Mouse (Mus musculus) MEL (cell line): ENCODE data around the gene Gm20388. TPM values are rescaled to one million over a fixed set of nuclear protein-coding genes. Genes with fewer than 3 reads are reported as not detected.

Experiments used
- DNase-seq: peaks from one replicate; pipeline ENCODE4 v3.0.0; 2011; ENCODE audit warnings: low read depth, low spot score
- H3K27ac ChIP-seq: 2 replicates; pipeline ENCODE4 v1.5.1; 2012; ENCODE audit warnings: low read depth, mild to moderate bottlenecking, control low read depth, low read length, moderate library complexity; ENCODE audit not compliant: control insufficient read depth
- H3K27me3 ChIP-seq, 2 experiments: fragments of 150-350 bp in 1 of 2; sonication (generic) in 1 of 2; 2 replicates each; pipeline ENCODE4 v1.6.1; 2012; ENCODE audit warnings: low read length in 2 of 2, mild to moderate bottlenecking in 2 of 2, improper control_type of control experiment in 1 of 2, moderate library complexity in 1 of 2; ENCODE audit not compliant: insufficient read depth in 2 of 2, control insufficient read depth in 1 of 2
- H3K36me3 ChIP-seq, 2 experiments: 2 replicates each; pipeline ENCODE4 v1.6.1; 2012 to 2014; ENCODE audit warnings: low read length in 2 of 2, improper control_type of control experiment in 1 of 2, inconsistent platforms in 1 of 2, mild to moderate bottlenecking in 1 of 2; ENCODE audit not compliant: insufficient read depth in 2 of 2, control insufficient read depth in 1 of 2
- H3K4me1 ChIP-seq, 2 experiments: fragments of 150-350 bp in 1 of 2; sonication (generic) in 1 of 2; 2 replicates each; pipeline ENCODE4 v1.6.1; 2012; ENCODE audit warnings: low read length in 2 of 2, improper control_type of control experiment in 1 of 2, mild to moderate bottlenecking in 1 of 2; ENCODE audit not compliant: insufficient read depth in 2 of 2, control insufficient read depth in 1 of 2
- H3K4me3 ChIP-seq, 2 experiments: fragments of 150-350 bp in 1 of 2; sonication (generic) in 1 of 2; 2 replicates each; pipeline ENCODE4 v1.5.1; 2012; ENCODE audit warnings: low read depth in 2 of 2, low read length in 2 of 2, mild to moderate bottlenecking in 2 of 2, moderate library complexity in 2 of 2, control low read depth in 1 of 2, improper control_type of control experiment in 1 of 2; ENCODE audit not compliant: control insufficient read depth in 1 of 2, insufficient read depth in 1 of 2
- H3K79me2 ChIP-seq: 2 replicates; pipeline ENCODE4 v1.6.1; 2012; ENCODE audit warnings: mild to moderate bottlenecking, low read length, moderate library complexity; ENCODE audit not compliant: control insufficient read depth, poor library complexity, insufficient read depth
- H3K9ac ChIP-seq: 2 replicates; pipeline ENCODE4 v1.6.1; 2012; ENCODE audit warnings: low read depth, mild to moderate bottlenecking, control low read depth, low read length, moderate library complexity; ENCODE audit not compliant: control insufficient read depth, poor library complexity, severe bottlenecking
- H3K9me3 ChIP-seq: fragments of 150-350 bp; sonication (generic); replicated peaks from 2 replicates; pipeline ENCODE4 v1.6.1; 2012; ENCODE audit warnings: mild to moderate bottlenecking, low read length, improper control_type of control experiment, moderate library complexity; ENCODE audit not compliant: insufficient read depth
- BHLHE40 ChIP-seq: IDR thresholded peaks from 2 replicates; pipeline ENCODE4 v1.6.1; 2012; ENCODE audit warnings: low read depth, mild to moderate bottlenecking, inconsistent platforms, low read length, improper control_type of control experiment, borderline replicate concordance
- CHD1 ChIP-seq: IDR thresholded peaks from 2 replicates; pipeline ENCODE4 v1.6.1; 2012; ENCODE audit warnings: low read depth, mild to moderate bottlenecking, inconsistent platforms, low read length, improper control_type of control experiment
- CHD2 ChIP-seq: IDR thresholded peaks from 2 replicates; pipeline ENCODE4 v1.6.1; 2011; ENCODE audit warnings: low read length, improper control_type of control experiment
- CTCF ChIP-seq, 3 experiments: IDR thresholded peaks in 2 of 3; conservative IDR thresholded peaks in 1 of 3; 2 replicates each; pipeline ENCODE4 v1.5.1; 2011 to 2012; ENCODE audit warnings: low read length in 3 of 3, low read depth in 2 of 3, mild to moderate bottlenecking in 2 of 3, improper control_type of control experiment in 1 of 3, inconsistent platforms in 1 of 3, mixed read lengths in 1 of 3, moderate library complexity in 1 of 3; ENCODE audit not compliant: control insufficient read depth in 1 of 3, insufficient read depth in 1 of 3, poor library complexity in 1 of 3, severe bottlenecking in 1 of 3
- ELF1 ChIP-seq: IDR thresholded peaks from 2 replicates; pipeline ENCODE4 v1.6.1; 2014; ENCODE audit warnings: low read depth, mild to moderate bottlenecking, inconsistent platforms, low read length, improper control_type of control experiment, moderate library complexity
- GABPA ChIP-seq: IDR thresholded peaks from 2 replicates; pipeline ENCODE4 v1.6.1; 2012; ENCODE audit warnings: low read depth, mild to moderate bottlenecking, inconsistent platforms, low read length, improper control_type of control experiment, moderate library complexity
- GATA1 ChIP-seq: IDR thresholded peaks from 2 replicates; pipeline ENCODE4 v1.6.1; 2011; ENCODE audit warnings: low read depth, low read length, improper control_type of control experiment
- HCFC1 ChIP-seq: IDR thresholded peaks from 2 replicates; pipeline ENCODE4 v1.6.1; 2012; ENCODE audit warnings: low read depth, mild to moderate bottlenecking, inconsistent platforms, low read length, improper control_type of control experiment, moderate library complexity
- MEF2A ChIP-seq: IDR thresholded peaks from 2 replicates; pipeline ENCODE4 v1.6.1; 2014; ENCODE audit warnings: low read depth, mild to moderate bottlenecking, inconsistent platforms, low read length, improper control_type of control experiment; ENCODE audit not compliant: poor library complexity, insufficient replicate concordance, severe bottlenecking; ENCODE audit errors: extremely low read depth
- MYC ChIP-seq: IDR thresholded peaks from 2 replicates; pipeline ENCODE4 v1.6.1; 2011; ENCODE audit warnings: low read depth, mild to moderate bottlenecking, low read length, improper control_type of control experiment, moderate library complexity
- NELFE ChIP-seq: IDR thresholded peaks from 2 replicates; pipeline ENCODE4 v1.6.1; 2011; ENCODE audit warnings: low read depth, low read length, improper control_type of control experiment
- NRF1 ChIP-seq: IDR thresholded peaks from 2 replicates; pipeline ENCODE4 v1.6.1; 2014; ENCODE audit warnings: low read depth, mild to moderate bottlenecking, inconsistent platforms, low read length, improper control_type of control experiment, moderate library complexity; ENCODE audit not compliant: poor library complexity, insufficient read depth, severe bottlenecking
- POLR2A ChIP-seq, 2 experiments: IDR thresholded peaks; 2 replicates each; pipeline ENCODE4 v1.6.1; 2011 to 2012; ENCODE audit warnings: low read length in 2 of 2, mild to moderate bottlenecking in 2 of 2, control low read depth in 1 of 2, improper control_type of control experiment in 1 of 2, low read depth in 1 of 2, moderate library complexity in 1 of 2; ENCODE audit not compliant: control insufficient read depth in 1 of 2, insufficient read depth in 1 of 2, poor library complexity in 1 of 2
- RAD21 ChIP-seq: IDR thresholded peaks from 2 replicates; pipeline ENCODE4 v1.6.1; 2011; ENCODE audit warnings: mild to moderate bottlenecking, low read depth, low read length, improper control_type of control experiment
- RCOR1 ChIP-seq: IDR thresholded peaks from 2 replicates; pipeline ENCODE4 v1.6.1; 2012; ENCODE audit warnings: low read depth, mild to moderate bottlenecking, inconsistent platforms, low read length, improper control_type of control experiment
- SIN3A ChIP-seq: IDR thresholded peaks from 2 replicates; pipeline ENCODE4 v1.6.1; 2012; ENCODE audit warnings: low read length, improper control_type of control experiment, inconsistent platforms
- SMC3 ChIP-seq: IDR thresholded peaks from 2 replicates; pipeline ENCODE4 v1.6.1; 2011; ENCODE audit warnings: low read depth, low read length, improper control_type of control experiment
- TAL1 ChIP-seq: IDR thresholded peaks from 2 replicates; pipeline ENCODE4 v1.6.1; 2012; ENCODE audit warnings: mild to moderate bottlenecking, inconsistent platforms, low read length, moderate library complexity, mixed read lengths
- TCF12 ChIP-seq: IDR thresholded peaks from 2 replicates; pipeline ENCODE4 v1.6.1; 2014; ENCODE audit warnings: low read depth, mild to moderate bottlenecking, inconsistent platforms, low read length, improper control_type of control experiment, moderate library complexity
- USF1 ChIP-seq: IDR thresholded peaks from 2 replicates; pipeline ENCODE4 v1.6.1; 2014; ENCODE audit warnings: low read depth, mild to moderate bottlenecking, inconsistent platforms, low read length, improper control_type of control experiment, moderate library complexity
- ZC3H11A ChIP-seq: IDR thresholded peaks from 2 replicates; pipeline ENCODE4 v1.6.1; 2012; ENCODE audit warnings: low read depth, mild to moderate bottlenecking, inconsistent platforms, low read length, improper control_type of control experiment
- ZMIZ1 ChIP-seq: IDR thresholded peaks from 2 replicates; pipeline ENCODE4 v1.6.1; 2012; ENCODE audit warnings: low read depth, mild to moderate bottlenecking, inconsistent platforms, low read length, improper control_type of control experiment, moderate library complexity
- polyA plus RNA-seq, 2 experiments: library from polyadenylated mRNA; stranded (reverse) in 1 of 2; unstranded in 1 of 2; fragments of >175 nt in 1 of 2; fragments of >200 nt in 1 of 2; gene quantifications; 2 replicates each; pipeline versions ENCODE4 v1.2.1 to v1.2.4; 2012; ENCODE audit warnings: low replicate concordance in 2 of 2, low read depth in 1 of 2; ENCODE audit not compliant: insufficient read length in 2 of 2, insufficient read depth in 1 of 2, missing spikeins in 1 of 2
- total RNA-seq: library from RNA; depleted of rRNA; stranded (reverse); fragments of 300-350 nt; gene quantifications from 2 replicates; pipeline ENCODE4 v1.2.3, GENCODE M21; 2012

The Gm20388 gene
- total and polyA plus RNA-seq, 3 experiments, result 11.1 to 17.8 TPM; not detected in 1

GRCm38 (mm10) chr8:121092627-121093026, 1182.0 kb downstream of the Gm20388 start (continued):
- TF ChIP-seq ZMIZ1 (no peak), MEF2A (no peak), NELFE (no peak), POLR2A (IDR thresholded peaks at IDR 0.05; ENCODE audit: control insufficient read depth in 1 of 2, insufficient read depth in 1 of 2, low read depth in 1 of 2, low read length in 2 of 2, poor library complexity in 1 of 2) (no peak), NRF1 (no peak), ELF1 (0 out of 2 replicates have a peak, but pooled peaks have one; percentile 42), BHLHE40 (no peak), RAD21 (peak; percentile 94), CHD2 (no peak), USF1 (no peak), HCFC1 (no peak), TAL1 (no peak), MYC (no peak), TCF12 (peak; percentile 15; the same call in 1 of the 2 replicates), SIN3A (no peak), GABPA (no peak), CHD1 (no peak)

DNA sequence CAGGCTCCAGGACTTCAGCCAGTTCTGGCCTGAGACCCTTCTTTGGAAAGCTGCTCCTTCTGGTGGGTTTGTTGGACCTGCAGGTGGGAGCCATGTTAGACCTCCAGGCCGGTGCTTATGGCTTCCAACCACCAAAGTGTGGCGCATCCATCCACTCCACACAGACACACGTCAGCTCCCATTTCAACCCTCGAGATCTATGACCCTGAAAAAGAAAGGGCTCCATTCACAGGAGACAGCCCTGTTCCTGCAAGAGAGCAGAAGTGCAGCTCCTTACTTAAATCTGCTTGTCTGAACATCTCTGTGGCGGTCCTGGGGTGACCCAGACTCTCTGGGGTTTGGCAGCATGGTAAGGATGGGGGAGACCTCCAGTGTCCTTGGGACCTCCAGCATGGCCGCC, 1182.9 kb downstream of the Gm20388 start:
- H3K36me3 ChIP-seq, result no peaks in the 10 kb centered on the region

GRCm38 (mm10) chr8:121104049-121104818, 1193.6 kb downstream of the Gm20388 start:
- Histone ChIP-seq H3K79me2 (peaks cover 13% of the 10 kb centered on the region), H3K9ac (no peak overlapping the region), H3K4me3 (no peak overlapping the region), H3K36me3 (peaks cover 0 to 3% of the 10 kb centered on the region in 2 experiments; a peak in 1 of 4 replicates), H3K4me1 (peaks cover 0 to 5% of the 10 kb centered on the region in 2 experiments; a peak in 1 of 4 replicates), H3K27me3 (no peaks in the 10 kb centered on the region), H3K27ac (no peak overlapping the region), H3K9me3 (no peaks in the 10 kb centered on the region)
- TF ChIP-seq ZC3H11A, result peak; percentile 48; the same call in 1 of the 2 replicates
- TF ChIP-seq ELF1, result no peak
- peak; percentile 94 to 98 (median 96) for TF ChIP-seq CTCF (IDR thresholded peaks at IDR 0.05 in 2 of 3, conservative IDR thresholded peaks at IDR 0.05 in 1 of 3; ENCODE audit: control insufficient read depth in 1 of 3, insufficient read depth in 1 of 3, low read depth in 2 of 3, low read length in 3 of 3, poor library complexity in 1 of 3, severe bottlenecking in 1 of 3)
- TF ChIP-seq RAD21, result peak; percentile 73
- TF ChIP-seq SMC3, result peak; percentile 76
- no peak for TF ChIP-seq POLR2A (IDR thresholded peaks at IDR 0.05; ENCODE audit: control insufficient read depth in 1 of 2, insufficient read depth in 1 of 2, low read depth in 1 of 2, low read length in 2 of 2, poor library complexity in 1 of 2)
- peak; percentile 81 for DNase-seq

More for the DNA sequence above, 1182.9 kb downstream of the Gm20388 start:
- Histone ChIP-seq H3K4me3 (no peak overlapping the region), H3K27ac (no peak overlapping the region), H3K27me3 (no peaks in the 10 kb centered on the region), H3K79me2 (no peaks in the 10 kb centered on the region), H3K4me1 (no peaks in the 10 kb centered on the region), H3K9me3 (no peaks in the 10 kb centered on the region), H3K9ac (no peak overlapping the region)
- DNase-seq, result no peak
- no peak for TF ChIP-seq GATA1
- TF ChIP-seq RCOR1, result no peak
- TF ChIP-seq ZMIZ1, result no peak
